Mouse (Mus musculus): ENCODE results near the gene Chac1.

Gene Chac1

DNA sequence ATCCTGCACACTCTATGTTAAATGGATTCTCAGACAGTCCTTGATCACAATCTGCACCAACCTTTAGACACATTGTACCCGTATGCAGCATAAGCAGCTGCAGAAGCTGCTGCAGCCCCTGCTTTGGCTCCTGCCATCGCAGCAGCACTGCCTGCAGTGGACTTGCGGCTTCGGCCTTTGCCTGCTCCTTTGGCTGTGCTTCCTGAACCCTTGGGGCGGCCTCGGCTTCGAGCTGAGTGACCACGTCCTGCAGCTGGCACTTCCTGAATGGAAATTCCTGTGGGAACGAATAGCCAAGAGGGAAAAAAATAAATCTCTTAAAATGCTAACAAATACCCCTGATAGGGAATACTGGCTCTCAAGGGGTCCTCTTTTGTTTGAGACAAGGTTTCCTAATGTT lies 26.3 kb downstream of the Chac1 start:
- DNase-seq (ENCODE audit: low spot score), result no peak

- DNase-seq (ENCODE audit: low spot score), result no peak
These were observed 26.8 kb downstream of the Chac1 start for GRCm38 (mm10) chr2:119377826-119378225.

DNA sequence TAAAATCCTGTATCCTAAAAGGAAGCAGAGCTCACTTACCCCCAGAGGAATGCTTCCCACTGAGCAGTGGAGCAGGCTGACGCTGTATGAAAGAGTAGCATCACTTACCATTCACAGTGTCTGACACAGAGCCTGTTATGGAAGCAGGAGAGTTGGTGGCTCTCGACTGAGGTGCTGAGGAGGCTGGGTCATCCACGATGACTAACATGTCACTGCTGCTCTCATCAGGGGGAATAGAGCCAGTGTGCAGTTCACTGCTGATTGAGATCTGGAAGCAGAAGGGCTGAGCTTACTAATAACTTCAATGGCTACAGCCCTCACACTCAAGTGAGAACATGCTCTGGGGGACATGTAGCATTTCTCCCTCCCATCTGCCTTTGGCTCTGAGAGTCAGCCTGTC lies 28.4 kb downstream of the Chac1 start:
- DNase-seq (ENCODE audit: low spot score), result no peak

- DNase-seq (ENCODE audit: low spot score), result no peak
These were observed 37.2 kb downstream of the Chac1 start for GRCm38 (mm10) chr2:119388266-119388665.

GRCm38 (mm10) chr2:119389992-119390391 lies 39.0 kb downstream of the Chac1 start:
- no peak for DNase-seq (ENCODE audit: low spot score)

DNA sequence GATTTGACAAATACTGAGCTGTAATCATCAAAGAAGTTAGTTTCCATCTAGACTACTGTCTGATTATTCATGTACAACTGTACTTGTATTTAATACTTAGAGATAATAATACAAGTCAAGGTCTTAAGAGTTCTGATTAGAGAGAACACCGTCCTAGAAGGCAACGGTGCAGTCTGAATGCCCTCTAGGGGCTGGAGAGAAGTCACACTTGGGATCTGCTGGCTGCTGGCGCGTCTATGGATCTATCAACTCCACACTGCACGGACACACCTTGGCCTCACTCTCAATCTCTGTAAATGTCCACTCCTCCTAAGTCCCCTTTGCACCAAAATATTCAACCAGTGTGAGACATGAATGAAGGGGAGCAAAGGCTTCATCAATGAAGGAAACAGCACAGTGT lies 47.2 kb downstream of the Chac1 start:
- no peak for DNase-seq (ENCODE audit: low spot score)

- no peak for DNase-seq (ENCODE audit: low spot score)
These were observed 47.6 kb downstream of the Chac1 start for GRCm38 (mm10) chr2:119398665-119399064.

GRCm38 (mm10) chr2:119399313-119399712 lies 48.3 kb downstream of the Chac1 start:
- DNase-seq (ENCODE audit: low spot score), result no peak
